Mouse (Mus musculus) liver, embryonic 11.5 days (tissue): Measurements from ENCODE around the gene Fbxw4. TPM values are rescaled to one million over a fixed set of nuclear protein-coding genes. Genes with fewer than 3 reads are reported as not detected.

Source experiments
- ATAC-seq: fragments of 200-750 bp; cut with Nextera tagmentation; replicated peaks from 2 replicates; pipeline ENCODE4 v1.8.0; 2017; ENCODE audit warnings: moderate number of reproducible peaks, mild to moderate bottlenecking, moderate TSS enrichment, moderate library complexity; ENCODE audit not compliant: low FRiP score
- DNase-seq: peaks from one replicate; pipeline ENCODE4 v3.0.0-alpha.2; 2017; ENCODE audit warnings: low spot score
- H3K27ac ChIP-seq: fragments of 300-500 bp; sonication (generic); 2 replicates; pipeline ENCODE4 v1.5.1; 2014; ENCODE audit warnings: mild to moderate bottlenecking, low read depth, low read length, control low read depth
- H3K27me3 ChIP-seq: fragments of 300-500 bp; sonication (generic); replicated peaks from 2 replicates; pipeline ENCODE4 v1.6.1; 2014; ENCODE audit warnings: low read length, mixed read lengths; ENCODE audit not compliant: control insufficient read depth, insufficient read depth
- H3K36me3 ChIP-seq: fragments of 300-500 bp; sonication (generic); 2 replicates; pipeline ENCODE4 v1.6.1; 2014; ENCODE audit warnings: mild to moderate bottlenecking, low read length, moderate library complexity, mixed read lengths; ENCODE audit not compliant: control insufficient read depth, insufficient read depth
- H3K4me1 ChIP-seq: fragments of 300-500 bp; sonication (generic); replicated peaks from 2 replicates; pipeline ENCODE4 v1.6.1; 2014; ENCODE audit warnings: low read length, mixed read lengths; ENCODE audit not compliant: control insufficient read depth, insufficient read depth
- H3K4me2 ChIP-seq: fragments of 300-500 bp; sonication (generic); 2 replicates; pipeline ENCODE4 v1.6.1; 2014; ENCODE audit warnings: mild to moderate bottlenecking, control low read depth, moderate library complexity
- H3K4me3 ChIP-seq: fragments of 300-500 bp; sonication (generic); 2 replicates; pipeline ENCODE4 v1.5.1; 2014; ENCODE audit warnings: low read depth, low read length, control low read depth
- H3K9ac ChIP-seq: fragments of 300-500 bp; sonication (generic); 2 replicates; pipeline ENCODE4 v1.6.1; 2014; ENCODE audit warnings: low read depth, low read length, control low read depth
- H3K9me3 ChIP-seq: fragments of 300-500 bp; sonication (generic); 2 replicates; pipeline ENCODE4 v1.6.1; 2016; ENCODE audit warnings: low read length, inconsistent platforms, mixed read lengths; ENCODE audit not compliant: control insufficient read depth
- WGBS: fragments of 180-500 bp; shearing (Covaris S2); extraction: QIAGEN DNeasy Blood & Tissue Kit; methylation state at CpG from one replicate; pipeline ENCODE4 v1.1.7; 2014; 5-methylcytosine and 5-hydroxymethylcytosine counted together
- polyA plus RNA-seq: library from polyadenylated mRNA; unstranded; fragments of >200 nt; fragmentation: Nextera tagmentation; extraction: Ambion mirVana; gene quantifications from 2 replicates; pipeline ENCODE4 v1.2.1, GENCODE M21; 2014

Gene Fbxw4
- polyA plus RNA-seq, 1 experiment from 2014 or later = 5.0 TPM

DNA sequence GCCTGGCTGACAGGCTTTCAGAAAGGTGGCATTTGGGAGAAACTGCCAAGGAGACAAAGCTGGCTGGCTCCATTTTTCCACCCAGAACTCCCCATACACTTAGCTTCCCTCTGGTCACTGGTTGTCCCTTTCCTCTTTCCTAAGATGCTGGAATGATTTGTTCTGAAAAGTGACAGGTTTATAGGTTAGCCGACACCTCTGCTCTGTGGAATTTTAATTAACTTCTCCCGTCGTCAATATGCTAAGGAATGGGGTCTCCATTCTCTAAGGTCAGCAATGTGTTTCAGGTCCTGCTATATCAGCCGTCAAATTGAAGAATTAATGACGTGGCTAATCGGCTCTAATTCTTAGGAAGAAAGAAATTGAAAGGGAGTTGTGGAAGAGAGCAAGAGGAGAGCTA lies 31.5 kb downstream of the Fbxw4 start:
- Histone ChIP-seq H3K4me1 (peaks cover 23% of the 10 kb centered on the region), H3K4me3 (no peak overlapping the region), H3K9me3 (no peaks in the 10 kb centered on the region), H3K27ac (no peak overlapping the region), H3K36me3 (no peaks in the 10 kb centered on the region), H3K27me3 (no peaks in the 10 kb centered on the region), H3K4me2 (no peak overlapping the region), H3K9ac (no peak overlapping the region)
- no peak for DNase-seq
- ATAC-seq = no peak
- WGBS = 60% methylated on average over 6 of the region's 6 CpGs

DNA sequence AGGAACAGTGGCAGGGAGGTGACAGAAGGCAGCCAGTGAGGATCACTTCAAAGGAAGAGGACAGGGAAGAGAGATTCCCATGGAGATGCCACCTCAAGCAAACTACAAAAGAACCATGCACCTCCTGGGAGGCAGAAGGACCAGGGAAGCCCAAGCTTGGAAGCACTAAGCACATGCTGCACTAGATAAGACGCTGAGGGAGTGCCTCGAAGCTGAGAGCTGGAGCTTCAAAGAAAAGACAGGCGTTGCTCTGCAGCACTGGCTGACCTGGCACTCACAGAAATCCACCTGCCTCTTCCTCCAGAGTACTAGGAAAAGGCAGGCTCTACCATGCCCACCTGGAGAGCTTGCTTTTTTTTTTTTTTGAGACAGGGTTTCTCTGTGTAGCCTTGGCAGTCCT lies 33.1 kb downstream of the Fbxw4 start:
- Histone ChIP-seq H3K36me3 (no peaks in the 10 kb centered on the region), H3K9ac (no peak overlapping the region), H3K4me3 (no peak overlapping the region), H3K4me2 (no peak overlapping the region), H3K4me1 (peaks cover 21% of the 10 kb centered on the region), H3K27me3 (no peaks in the 10 kb centered on the region), H3K9me3 (no peaks in the 10 kb centered on the region), H3K27ac (no peak overlapping the region)
- 8% methylated on average over 3 of the region's 3 CpGs for WGBS
- ATAC-seq = peak; percentile 55; the same call in 1 of the 2 replicates
- DNase-seq = no peak

DNA sequence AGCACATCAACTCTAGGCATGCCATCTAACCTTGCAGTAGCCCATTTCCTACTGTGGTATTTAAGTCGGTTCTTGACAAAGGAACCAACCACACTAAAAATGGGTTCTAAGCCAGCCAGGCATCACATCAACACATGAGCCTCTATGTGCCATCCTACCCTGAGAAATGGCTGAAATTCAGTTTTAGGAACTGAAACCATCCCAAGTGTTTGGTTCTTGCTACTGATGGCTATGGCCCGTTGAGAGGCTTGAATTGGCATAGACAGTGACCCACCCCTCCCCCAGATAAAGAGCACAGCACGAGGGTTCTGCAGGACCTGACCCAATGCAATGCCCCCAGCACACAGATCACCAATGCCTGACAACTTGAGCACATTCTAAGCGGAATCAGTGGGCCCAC lies 36.4 kb downstream of the Fbxw4 start:
- no peaks in the 10 kb centered on the region for H3K27me3 ChIP-seq
- H3K36me3 ChIP-seq = no peaks in the 10 kb centered on the region
- ATAC-seq = no peak
- no peak for DNase-seq
- H3K9me3 ChIP-seq = no peaks in the 10 kb centered on the region
- no peak overlapping the region for H3K4me2 ChIP-seq
- H3K9ac ChIP-seq = no peak overlapping the region
- H3K4me1 ChIP-seq = peaks cover 7% of the 10 kb centered on the region; the same call in 1 of the 2 replicates
- no peak overlapping the region for H3K4me3 ChIP-seq
- H3K27ac ChIP-seq = no peak overlapping the region
- WGBS = 73% methylated on average over 4 of the region's 4 CpGs

DNA sequence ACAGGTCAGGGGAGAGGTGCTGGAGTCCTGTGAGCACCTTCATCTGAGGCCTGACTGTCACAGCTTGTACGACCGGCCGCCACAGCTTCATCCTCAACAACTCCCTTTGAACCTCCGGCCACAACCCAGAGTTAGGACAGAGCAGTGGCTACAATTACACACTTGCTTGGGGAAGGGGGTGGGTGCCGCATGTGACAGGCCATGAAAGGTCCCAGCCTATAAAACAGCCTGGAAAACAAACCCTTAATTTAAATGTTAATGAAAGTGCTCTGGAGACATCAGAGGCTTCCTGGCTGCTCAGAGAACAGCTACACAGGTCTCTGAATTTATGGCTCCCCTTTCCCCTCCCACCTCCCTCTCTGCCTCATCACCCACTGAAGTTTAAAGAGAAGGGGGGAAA lies 38.0 kb downstream of the Fbxw4 start:
- Histone ChIP-seq H3K9me3 (no peaks in the 10 kb centered on the region), H3K4me3 (no peak overlapping the region), H3K27me3 (no peaks in the 10 kb centered on the region), H3K36me3 (no peaks in the 10 kb centered on the region), H3K9ac (no peak overlapping the region), H3K4me1 (peaks cover 5% of the 10 kb centered on the region; the same call in 1 of the 2 replicates), H3K27ac (no peak overlapping the region), H3K4me2 (no peak overlapping the region)
- DNase-seq (no peak), ATAC-seq (no peak)
- WGBS = 58% methylated on average over 5 of the region's 5 CpGs

DNA sequence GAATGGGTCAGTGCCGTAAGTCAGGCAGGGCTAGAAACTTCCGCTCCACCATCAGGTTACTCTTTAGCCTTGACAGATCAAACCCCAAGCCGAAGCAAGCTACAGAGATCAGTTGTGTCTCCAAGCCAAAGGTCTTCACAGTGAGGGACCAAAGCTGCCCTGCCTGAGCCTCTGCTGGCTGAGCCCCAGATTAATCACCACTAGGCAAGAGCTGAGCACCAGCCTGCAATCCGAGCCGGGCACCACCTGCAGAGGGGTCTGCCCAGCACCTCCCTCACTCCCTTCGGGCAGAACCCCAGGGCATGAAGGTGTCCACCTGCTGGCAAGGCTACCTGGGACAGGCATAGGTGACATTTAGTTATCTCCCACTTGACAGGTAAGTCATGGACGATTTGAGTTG lies 39.1 kb downstream of the Fbxw4 start:
- Histone ChIP-seq H3K4me2 (no peak overlapping the region), H3K27me3 (no peaks in the 10 kb centered on the region), H3K9me3 (no peaks in the 10 kb centered on the region), H3K36me3 (no peaks in the 10 kb centered on the region), H3K4me1 (no peaks in the 10 kb centered on the region; the same call in 1 of the 2 replicates), H3K9ac (no peak overlapping the region), H3K4me3 (no peak overlapping the region), H3K27ac (no peak overlapping the region)
- no peak for ATAC-seq
- DNase-seq = no peak
- WGBS = 71% methylated on average over 7 of the region's 7 CpGs

DNA sequence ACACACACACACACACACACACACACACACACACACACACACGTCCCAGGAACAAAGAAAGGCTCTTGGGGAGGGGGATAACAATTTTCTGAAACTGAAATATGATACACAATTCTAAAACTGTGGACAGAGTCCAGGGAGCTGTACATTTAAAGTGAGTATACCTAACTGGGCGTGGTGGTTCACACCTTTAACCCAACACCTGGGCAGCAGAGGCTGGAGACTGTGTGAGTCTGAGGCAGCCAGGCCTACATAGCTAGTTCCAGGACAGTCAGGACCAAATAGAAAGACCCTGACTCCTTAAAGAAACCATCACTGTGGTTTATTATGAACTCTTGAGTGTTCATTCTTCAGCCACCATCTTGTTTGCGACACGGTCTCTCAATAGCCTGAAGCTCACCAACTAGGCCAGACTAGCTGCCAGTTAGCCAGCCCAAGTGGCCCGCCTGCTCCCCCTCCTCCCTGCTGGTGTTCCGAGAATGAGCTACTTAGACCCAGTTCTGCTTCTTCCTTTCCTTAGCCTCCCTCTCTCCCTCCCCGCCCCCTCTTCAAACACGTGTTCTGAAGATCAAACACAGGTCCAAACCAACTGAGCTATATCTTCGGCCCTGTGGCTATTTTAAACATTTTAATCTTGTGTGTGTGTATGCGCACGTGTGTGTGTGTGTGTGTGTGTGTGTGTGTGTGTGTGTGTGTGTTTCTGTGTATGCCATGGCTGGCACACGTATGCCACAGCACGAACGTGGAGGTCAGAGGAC lies 40.2 kb downstream of the Fbxw4 start:
- Histone ChIP-seq H3K9ac (no peak overlapping the region), H3K27ac (no peak overlapping the region), H3K4me3 (no peak overlapping the region), H3K9me3 (no peaks in the 10 kb centered on the region), H3K27me3 (no peaks in the 10 kb centered on the region), H3K36me3 (no peaks in the 10 kb centered on the region), H3K4me1 (no peaks in the 10 kb centered on the region; the same call in 1 of the 2 replicates), H3K4me2 (no peak overlapping the region)
- ATAC-seq (no peak), DNase-seq (no peak)
- 81% methylated on average over 14 of the region's 14 CpGs for WGBS

DNA sequence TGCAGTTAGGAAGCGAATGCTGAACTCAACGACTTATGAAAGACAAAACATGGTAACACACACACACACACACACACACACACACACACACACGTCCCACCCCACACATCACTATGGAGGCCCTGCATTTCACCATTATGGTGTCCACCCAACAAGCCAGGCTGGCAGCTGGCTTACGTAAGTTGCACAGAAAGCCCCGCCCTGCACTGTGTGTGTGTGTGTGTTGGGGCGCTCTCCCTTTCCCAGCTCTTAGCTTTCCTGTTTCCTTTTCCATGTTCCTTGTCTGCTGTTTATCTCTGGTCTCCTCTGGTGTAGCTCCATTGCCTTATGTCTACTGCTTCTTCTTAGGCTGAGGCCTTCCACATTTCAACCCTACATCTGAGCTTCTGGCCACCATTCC lies 41.9 kb downstream of the Fbxw4 start:
- DNase-seq (no peak), ATAC-seq (no peak)
- H3K9me3 ChIP-seq = no peaks in the 10 kb centered on the region
- H3K4me2 ChIP-seq = no peak overlapping the region
- 84% methylated on average over 6 of the region's 6 CpGs for WGBS
- no peaks in the 10 kb centered on the region; the same call in 1 of the 2 replicates for H3K4me1 ChIP-seq
- no peak overlapping the region for H3K4me3 ChIP-seq
- H3K36me3 ChIP-seq = no peaks in the 10 kb centered on the region
- H3K9ac ChIP-seq = no peak overlapping the region
- no peaks in the 10 kb centered on the region for H3K27me3 ChIP-seq
- H3K27ac ChIP-seq = no peak overlapping the region

DNA sequence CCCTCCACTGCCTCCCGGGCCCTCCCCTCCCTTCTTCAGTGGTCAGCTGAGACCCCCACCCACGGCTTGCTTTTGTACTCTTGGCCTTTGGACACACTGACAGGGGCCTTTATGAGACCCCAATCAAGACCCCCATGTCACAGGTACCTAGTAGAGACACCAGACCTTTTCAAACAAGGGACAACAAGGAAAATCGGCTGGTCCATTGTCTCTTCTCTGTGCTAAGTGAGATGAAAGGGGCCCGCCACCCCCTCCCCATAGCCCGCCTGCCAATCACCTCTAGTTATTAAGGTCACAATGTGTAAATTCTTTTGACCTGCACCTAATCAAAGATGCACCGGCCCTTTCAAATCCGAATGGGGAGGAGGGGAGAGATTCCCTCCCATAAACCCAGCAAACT lies 43.4 kb downstream of the Fbxw4 start:
- no peak overlapping the region for H3K4me2 ChIP-seq
- H3K9ac ChIP-seq = no peak overlapping the region
- no peaks in the 10 kb centered on the region for H3K27me3 ChIP-seq
- no peak overlapping the region for H3K4me3 ChIP-seq
- H3K4me1 ChIP-seq = no peaks in the 10 kb centered on the region; the same call in 1 of the 2 replicates
- H3K27ac ChIP-seq = no peak overlapping the region
- 59% methylated on average over 7 of the region's 7 CpGs for WGBS
- no peaks in the 10 kb centered on the region for H3K36me3 ChIP-seq
- ATAC-seq (no peak), DNase-seq (no peak)
- no peaks in the 10 kb centered on the region for H3K9me3 ChIP-seq

DNA sequence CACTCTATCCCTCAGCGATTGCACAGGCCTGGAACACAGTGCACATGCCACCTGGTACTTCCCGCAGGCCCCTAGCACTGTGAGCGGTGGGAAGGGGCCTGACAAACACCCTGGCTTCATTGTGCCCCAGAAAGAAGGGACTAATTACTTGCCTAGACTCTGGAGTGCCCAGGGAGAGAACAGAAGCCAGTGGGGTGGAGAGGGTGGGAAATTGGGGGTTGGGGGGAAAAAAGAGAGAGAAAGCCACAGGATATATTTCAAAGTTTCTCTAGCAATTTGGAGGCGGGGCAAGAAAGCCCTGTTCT lies 43.9 kb downstream of the Fbxw4 start:
- no peak for DNase-seq
- WGBS = 73% methylated on average over 4 of the region's 4 CpGs
- no peaks in the 10 kb centered on the region for H3K27me3 ChIP-seq
- no peaks in the 10 kb centered on the region for H3K36me3 ChIP-seq
- no peak overlapping the region for H3K9ac ChIP-seq
- no peaks in the 10 kb centered on the region; the same call in 1 of the 2 replicates for H3K4me1 ChIP-seq
- no peak for ATAC-seq
- no peaks in the 10 kb centered on the region for H3K9me3 ChIP-seq
- no peak overlapping the region for H3K4me3 ChIP-seq
- no peak overlapping the region for H3K27ac ChIP-seq
- H3K4me2 ChIP-seq = no peak overlapping the region
